Mouse (Mus musculus): Measurements from ENCODE around the gene Pde2a. TPM values are rescaled to one million over a fixed set of nuclear protein-coding genes. Genes with fewer than 3 reads are reported as not detected.

Pde2a gene
- polyA plus RNA-seq, 2 experiments: 10.5 to 12.7 TPM

GRCm38 (mm10) chr7:101521696-101522095, 100.2 kb downstream of the Pde2a start:
- 54% methylated on average over 1 of the region's 1 CpGs for WGBS
- DNase-seq (ENCODE audit: low spot score): no peak

DNA sequence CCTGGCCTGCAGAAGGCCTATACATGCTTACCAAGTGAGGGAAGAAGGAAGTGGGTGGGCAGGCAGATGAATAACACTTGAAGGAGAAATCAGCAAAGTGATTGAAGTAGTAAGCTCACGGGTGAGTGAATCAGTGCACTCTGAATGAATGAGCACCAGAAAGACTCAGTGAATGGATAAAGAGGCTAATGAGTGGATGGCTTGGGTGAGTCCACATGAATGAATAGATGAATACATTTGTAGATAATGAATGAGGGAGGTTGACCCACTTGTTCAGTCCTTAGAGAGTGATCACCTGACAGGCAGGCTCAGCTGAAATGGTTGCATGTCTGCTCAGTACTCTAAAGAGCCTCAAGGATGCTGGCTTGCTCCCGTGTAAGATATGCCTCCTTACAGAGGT, 101.7 kb downstream of the Pde2a start:
- WGBS: 77% methylated on average over 2 of the region's 2 CpGs
- H3K4me2 ChIP-seq (replicated peaks; ENCODE audit: low read depth, low read length, severe bottlenecking): no peak overlapping the region

More at GRCm38 (mm10) chr7:101521696-101522095, 100.2 kb downstream of the Pde2a start:
- no peak for ATAC-seq (ENCODE audit: low FRiP score, low read depth)
- Histone ChIP-seq H3K9ac (ENCODE audit: low read depth, low read length, severe bottlenecking) (no peak overlapping the region), H3K4me1 (ENCODE audit: control insufficient read depth, insufficient read depth, low read length) (no peaks in the 10 kb centered on the region), H3K27me3 (ENCODE audit: control insufficient read depth, insufficient read depth, low read length) (no peaks in the 10 kb centered on the region), H3K9me3 (ENCODE audit: control insufficient read depth, low read length) (no peaks in the 10 kb centered on the region), H3K36me3 (ENCODE audit: control insufficient read depth, insufficient read depth, low read length) (no peaks in the 10 kb centered on the region), H3K4me2 (replicated peaks; ENCODE audit: low read depth, low read length, severe bottlenecking) (no peak overlapping the region), H3K27ac (replicated peaks; ENCODE audit: low read depth, low read length) (no peak overlapping the region), H3K4me3 (replicated peaks; ENCODE audit: low read length) (no peak overlapping the region)
- no peak for TF ChIP-seq POLR2A (IDR thresholded peaks at IDR 0.05; ENCODE audit: borderline replicate concordance, extremely low read depth, insufficient read depth, insufficient read length)

DNA sequence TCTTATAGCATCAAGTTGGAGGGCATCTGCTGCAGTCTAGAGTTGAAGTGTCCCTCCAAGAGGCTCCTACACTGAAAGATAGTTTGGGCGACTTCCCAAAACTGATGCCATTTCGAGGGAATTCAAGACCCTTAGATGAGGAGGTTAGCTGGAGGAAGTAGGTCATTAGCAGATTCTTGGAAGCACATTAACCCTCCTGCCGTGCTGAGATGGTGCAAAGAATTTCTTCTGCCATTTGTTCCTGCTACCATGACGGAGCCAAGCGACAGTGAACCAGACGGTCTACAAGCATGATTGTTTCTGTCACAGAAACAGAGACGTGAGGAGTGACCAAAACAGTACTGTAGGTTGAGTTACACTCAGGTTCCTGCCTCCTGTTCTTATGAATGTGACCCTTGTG, 105.0 kb downstream of the Pde2a start:
- Histone ChIP-seq H3K4me1 (ENCODE audit: control insufficient read depth, insufficient read depth, low read length) (no peaks in the 10 kb centered on the region), H3K27me3 (ENCODE audit: control insufficient read depth, insufficient read depth, low read length) (no peaks in the 10 kb centered on the region), H3K36me3 (ENCODE audit: control insufficient read depth, insufficient read depth, low read length) (no peaks in the 10 kb centered on the region), H3K9ac (ENCODE audit: low read depth, low read length, severe bottlenecking) (no peak overlapping the region), H3K9me3 (ENCODE audit: control insufficient read depth, low read length) (no peaks in the 10 kb centered on the region), H3K4me2 (replicated peaks; ENCODE audit: low read depth, low read length, severe bottlenecking) (no peak overlapping the region), H3K27ac (replicated peaks; ENCODE audit: low read depth, low read length) (no peak overlapping the region), H3K4me3 (replicated peaks; ENCODE audit: low read length) (no peak overlapping the region)
- WGBS: 46% methylated on average over 7 of the region's 7 CpGs
- ATAC-seq (ENCODE audit: low FRiP score, low read depth) (no peak), DNase-seq (ENCODE audit: low spot score) (no peak)
- no peak for TF ChIP-seq POLR2A (IDR thresholded peaks at IDR 0.05; ENCODE audit: borderline replicate concordance, extremely low read depth, insufficient read depth, insufficient read length)

More for the DNA sequence above, 101.7 kb downstream of the Pde2a start:
- no peak overlapping the region for H3K9ac ChIP-seq (ENCODE audit: low read depth, low read length, severe bottlenecking)
- H3K4me3 ChIP-seq (replicated peaks; ENCODE audit: low read length): no peak overlapping the region
- no peaks in the 10 kb centered on the region for H3K4me1 ChIP-seq (ENCODE audit: control insufficient read depth, insufficient read depth, low read length)
- H3K9me3 ChIP-seq (ENCODE audit: control insufficient read depth, low read length): no peaks in the 10 kb centered on the region
- ATAC-seq (ENCODE audit: low FRiP score, low read depth) (no peak), DNase-seq (ENCODE audit: low spot score) (no peak)
- no peaks in the 10 kb centered on the region for H3K36me3 ChIP-seq (ENCODE audit: control insufficient read depth, insufficient read depth, low read length)
- no peak overlapping the region for H3K27ac ChIP-seq (replicated peaks; ENCODE audit: low read depth, low read length)
- H3K27me3 ChIP-seq (ENCODE audit: control insufficient read depth, insufficient read depth, low read length): no peaks in the 10 kb centered on the region
- no peak for TF ChIP-seq POLR2A (IDR thresholded peaks at IDR 0.05; ENCODE audit: borderline replicate concordance, extremely low read depth, insufficient read depth, insufficient read length)

DNA sequence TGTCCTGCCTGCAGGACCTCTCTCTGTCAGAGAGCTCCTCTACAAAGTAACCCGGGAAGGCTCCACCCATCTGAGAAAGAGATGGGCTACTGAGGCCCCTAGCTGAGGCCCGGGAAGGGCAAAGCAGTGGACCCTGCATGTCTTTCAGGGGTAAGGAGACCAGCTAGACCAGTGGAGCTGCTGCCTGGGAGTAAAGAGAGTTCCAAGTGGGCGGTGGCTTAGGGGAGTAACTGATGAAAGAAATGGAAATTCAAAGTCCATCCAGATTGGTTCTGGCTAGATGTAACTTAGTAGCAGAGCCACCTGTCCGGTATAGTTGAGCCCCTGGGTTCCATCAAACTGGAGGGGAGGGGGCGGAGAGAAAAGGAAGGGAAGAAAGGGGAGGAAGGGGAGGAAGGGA, 112.9 kb downstream of the Pde2a start:
- H3K9me3 ChIP-seq (ENCODE audit: control insufficient read depth, low read length): no peaks in the 10 kb centered on the region
- no peaks in the 10 kb centered on the region for H3K36me3 ChIP-seq (ENCODE audit: control insufficient read depth, insufficient read depth, low read length)
- no peak for ATAC-seq (ENCODE audit: low FRiP score, low read depth)
- no peak for TF ChIP-seq POLR2A (IDR thresholded peaks at IDR 0.05; ENCODE audit: borderline replicate concordance, extremely low read depth, insufficient read depth, insufficient read length)
- no peaks in the 10 kb centered on the region for H3K4me1 ChIP-seq (ENCODE audit: control insufficient read depth, insufficient read depth, low read length)
- 22% methylated on average over 5 of the region's 5 CpGs for WGBS
- H3K9ac ChIP-seq (ENCODE audit: low read depth, low read length, severe bottlenecking): no peak overlapping the region
- H3K4me3 ChIP-seq (replicated peaks; ENCODE audit: low read length): no peak overlapping the region
- no peaks in the 10 kb centered on the region for H3K27me3 ChIP-seq (ENCODE audit: control insufficient read depth, insufficient read depth, low read length)
- H3K27ac ChIP-seq (replicated peaks; ENCODE audit: low read depth, low read length): no peak overlapping the region
- no peak for DNase-seq (ENCODE audit: low spot score)
- H3K4me2 ChIP-seq (replicated peaks; ENCODE audit: low read depth, low read length, severe bottlenecking): no peak overlapping the region

DNA sequence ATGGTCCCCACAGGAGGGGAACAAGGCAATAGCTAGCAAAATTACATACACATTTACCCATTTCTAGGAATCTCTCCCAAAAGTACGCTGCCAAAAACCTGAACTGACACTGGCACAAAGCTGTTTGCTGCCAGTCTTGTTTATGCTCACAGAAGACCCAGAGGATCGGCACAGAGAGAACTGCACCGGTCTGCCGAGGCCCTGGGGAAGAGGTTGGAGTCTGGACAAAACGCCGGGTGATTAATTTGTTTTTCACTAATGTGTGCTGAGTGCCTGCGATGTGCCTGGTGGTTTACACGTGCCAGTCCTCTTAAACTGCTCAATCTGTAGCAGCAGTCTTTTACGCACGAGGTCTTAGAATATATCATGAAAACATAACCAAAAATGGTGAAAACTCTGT, 113.6 kb downstream of the Pde2a start:
- ATAC-seq (ENCODE audit: low FRiP score, low read depth) (no peak), DNase-seq (ENCODE audit: low spot score) (no peak)
- Histone ChIP-seq H3K4me3 (replicated peaks; ENCODE audit: low read length) (no peak overlapping the region), H3K27ac (replicated peaks; ENCODE audit: low read depth, low read length) (no peak overlapping the region), H3K36me3 (ENCODE audit: control insufficient read depth, insufficient read depth, low read length) (no peaks in the 10 kb centered on the region), H3K27me3 (ENCODE audit: control insufficient read depth, insufficient read depth, low read length) (no peaks in the 10 kb centered on the region), H3K9ac (ENCODE audit: low read depth, low read length, severe bottlenecking) (no peak overlapping the region), H3K4me2 (replicated peaks; ENCODE audit: low read depth, low read length, severe bottlenecking) (no peak overlapping the region), H3K9me3 (ENCODE audit: control insufficient read depth, low read length) (no peaks in the 10 kb centered on the region), H3K4me1 (ENCODE audit: control insufficient read depth, insufficient read depth, low read length) (no peaks in the 10 kb centered on the region)
- no peak for TF ChIP-seq POLR2A (IDR thresholded peaks at IDR 0.05; ENCODE audit: borderline replicate concordance, extremely low read depth, insufficient read depth, insufficient read length)
- 60% methylated on average over 10 of the region's 10 CpGs for WGBS

DNA sequence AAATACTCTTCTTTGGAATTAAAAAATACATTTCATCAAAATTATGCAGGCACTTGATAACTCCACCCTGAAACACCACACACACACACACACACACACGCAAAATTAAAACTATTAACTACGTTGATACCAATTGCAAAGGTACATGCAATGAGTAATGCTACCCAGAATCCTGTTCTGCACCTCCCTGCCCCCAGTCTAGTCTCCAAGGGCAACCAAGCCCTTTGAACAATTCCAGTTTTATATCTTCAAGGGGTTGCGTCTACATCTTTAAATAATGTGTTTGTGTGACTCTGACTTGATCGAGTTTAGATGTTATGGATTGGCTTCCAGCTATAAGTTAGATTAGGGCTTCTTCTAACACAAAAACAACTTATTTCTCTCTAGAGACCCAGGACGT, 114.0 kb downstream of the Pde2a start:
- Histone ChIP-seq H3K4me1 (ENCODE audit: control insufficient read depth, insufficient read depth, low read length) (no peaks in the 10 kb centered on the region), H3K4me2 (replicated peaks; ENCODE audit: low read depth, low read length, severe bottlenecking) (no peak overlapping the region), H3K4me3 (replicated peaks; ENCODE audit: low read length) (no peak overlapping the region), H3K27ac (replicated peaks; ENCODE audit: low read depth, low read length) (no peak overlapping the region), H3K27me3 (ENCODE audit: control insufficient read depth, insufficient read depth, low read length) (no peaks in the 10 kb centered on the region), H3K36me3 (ENCODE audit: control insufficient read depth, insufficient read depth, low read length) (no peaks in the 10 kb centered on the region), H3K9me3 (ENCODE audit: control insufficient read depth, low read length) (no peaks in the 10 kb centered on the region), H3K9ac (ENCODE audit: low read depth, low read length, severe bottlenecking) (no peak overlapping the region)
- TF ChIP-seq POLR2A (IDR thresholded peaks at IDR 0.05; ENCODE audit: borderline replicate concordance, extremely low read depth, insufficient read depth, insufficient read length): no peak
- ATAC-seq (ENCODE audit: low FRiP score, low read depth) (no peak), DNase-seq (ENCODE audit: low spot score) (no peak)
- 81% methylated on average over 5 of the region's 5 CpGs for WGBS
